Mouse (Mus musculus): ENCODE data around the gene Hmcn1. TPM values are rescaled to one million over a fixed set of nuclear protein-coding genes. Genes with fewer than 3 reads are reported as not detected.
A peak's percentile ranks its signal among the peaks of the same experiment; 100 is the strongest.

Hmcn1 gene
- total and polyA plus RNA-seq, 3 experiments = 11.9 to 23.5 (median 13.7) TPM

- no peak for TF ChIP-seq CTCF (IDR thresholded peaks at IDR 0.05)
- TF ChIP-seq EP300 (IDR thresholded peaks at IDR 0.05; ENCODE audit: insufficient read depth, low read depth, low read length) = no peak
- no peak for TF ChIP-seq POLR2A (IDR thresholded peaks at IDR 0.05; ENCODE audit: insufficient read depth, low read depth, low read length)
- WGBS = 79% methylated on average over 6 of the region's 6 CpGs
- intact Hi-C loops (cut with DNase I) = no loop called here
These were observed 159.8 kb downstream of the Hmcn1 start for GRCm38 (mm10) chr1:150833448-150833847.

GRCm38 (mm10) chr1:150829851-150830250 is 163.4 kb downstream of the Hmcn1 start:
- intact Hi-C loops (cut with DNase I) = no loop called here
- 71% methylated on average over 7 of the region's 7 CpGs for WGBS
- H3K79me2 ChIP-seq (replicated peaks; ENCODE audit: control insufficient read depth, insufficient read depth, low read length) = no peaks in the 10 kb centered on the region
- no peak for DNase-seq
- H3K36me3 ChIP-seq (ENCODE audit: control insufficient read depth, insufficient read depth, low read length) = no peaks in the 10 kb centered on the region
- no peak overlapping the region for H3K27ac ChIP-seq
- TF ChIP-seq EP300 (IDR thresholded peaks at IDR 0.05; ENCODE audit: insufficient read depth, low read depth, low read length) (no peak), POLR2A (IDR thresholded peaks at IDR 0.05; ENCODE audit: insufficient read depth, low read depth, low read length) (no peak), CTCF (IDR thresholded peaks at IDR 0.05) (no peak)
- H3K9ac ChIP-seq (ENCODE audit: low read depth, low read length) = no peak overlapping the region
- no peaks in the 10 kb centered on the region for H3K4me1 ChIP-seq (ENCODE audit: control insufficient read depth, insufficient read depth, low read length)
- H3K27me3 ChIP-seq (ENCODE audit: control insufficient read depth, insufficient read depth, low read length) = no peaks in the 10 kb centered on the region
- no peak overlapping the region for H3K4me3 ChIP-seq

More at GRCm38 (mm10) chr1:150833448-150833847, 159.8 kb downstream of the Hmcn1 start:
- H3K36me3 ChIP-seq (ENCODE audit: control insufficient read depth, insufficient read depth, low read length) = no peaks in the 10 kb centered on the region
- H3K4me1 ChIP-seq (ENCODE audit: control insufficient read depth, insufficient read depth, low read length) = no peaks in the 10 kb centered on the region
- H3K27ac ChIP-seq = no peak overlapping the region
- H3K9ac ChIP-seq (ENCODE audit: low read depth, low read length) = no peak overlapping the region
- no peak for DNase-seq
- no peak overlapping the region for H3K4me3 ChIP-seq
- H3K79me2 ChIP-seq (replicated peaks; ENCODE audit: control insufficient read depth, insufficient read depth, low read length) = no peaks in the 10 kb centered on the region
- H3K27me3 ChIP-seq (ENCODE audit: control insufficient read depth, insufficient read depth, low read length) = no peaks in the 10 kb centered on the region

- H3K27me3 ChIP-seq (ENCODE audit: control insufficient read depth, insufficient read depth, low read length) = no peaks in the 10 kb centered on the region
- H3K4me1 ChIP-seq (ENCODE audit: control insufficient read depth, insufficient read depth, low read length) = no peaks in the 10 kb centered on the region
- intact Hi-C loops (cut with DNase I) = no loop called here
- TF ChIP-seq CTCF (IDR thresholded peaks at IDR 0.05) (no peak), POLR2A (IDR thresholded peaks at IDR 0.05; ENCODE audit: insufficient read depth, low read depth, low read length) (no peak), EP300 (IDR thresholded peaks at IDR 0.05; ENCODE audit: insufficient read depth, low read depth, low read length) (no peak)
- H3K79me2 ChIP-seq (replicated peaks; ENCODE audit: control insufficient read depth, insufficient read depth, low read length) = no peaks in the 10 kb centered on the region
- 47% methylated on average over 5 of the region's 5 CpGs for WGBS
- H3K27ac ChIP-seq = no peak overlapping the region
- H3K9ac ChIP-seq (ENCODE audit: low read depth, low read length) = no peak overlapping the region
- H3K36me3 ChIP-seq (ENCODE audit: control insufficient read depth, insufficient read depth, low read length) = no peaks in the 10 kb centered on the region
- DNase-seq = no peak
- H3K4me3 ChIP-seq = no peak overlapping the region
These were observed 166.1 kb downstream of the Hmcn1 start for GRCm38 (mm10) chr1:150827169-150827568.

GRCm38 (mm10) chr1:150824334-150825005 is 168.8 kb downstream of the Hmcn1 start:
- Histone ChIP-seq H3K9ac (ENCODE audit: low read depth, low read length) (no peak overlapping the region), H3K4me1 (ENCODE audit: control insufficient read depth, insufficient read depth, low read length) (no peaks in the 10 kb centered on the region), H3K36me3 (ENCODE audit: control insufficient read depth, insufficient read depth, low read length) (no peaks in the 10 kb centered on the region), H3K27ac (no peak overlapping the region), H3K27me3 (ENCODE audit: control insufficient read depth, insufficient read depth, low read length) (no peaks in the 10 kb centered on the region), H3K79me2 (replicated peaks; ENCODE audit: control insufficient read depth, insufficient read depth, low read length) (no peaks in the 10 kb centered on the region), H3K4me3 (no peak overlapping the region)
- no peak for DNase-seq
- 69% methylated on average over 5 of the region's 5 CpGs for WGBS
- intact Hi-C loops (cut with DNase I) = loop anchor here (2.0 kb wide), 2 partner anchors 96 to 184 kb away; no protein-coding TSS in a partner anchor
- TF ChIP-seq EP300 (IDR thresholded peaks at IDR 0.05; ENCODE audit: insufficient read depth, low read depth, low read length) = no peak
- TF ChIP-seq CTCF (IDR thresholded peaks at IDR 0.05) = peak; percentile 69
- no peak for TF ChIP-seq POLR2A (IDR thresholded peaks at IDR 0.05; ENCODE audit: insufficient read depth, low read depth, low read length)

GRCm38 (mm10) chr1:150816035-150816807 is 177.0 kb downstream of the Hmcn1 start:
- intact Hi-C loops (cut with DNase I) = no loop called here
- no peaks in the 10 kb centered on the region for H3K36me3 ChIP-seq (ENCODE audit: control insufficient read depth, insufficient read depth, low read length)
- no peak overlapping the region for H3K27ac ChIP-seq
- no peak for DNase-seq
- no peak for TF ChIP-seq CTCF (IDR thresholded peaks at IDR 0.05)
- no peak for TF ChIP-seq EP300 (IDR thresholded peaks at IDR 0.05; ENCODE audit: insufficient read depth, low read depth, low read length)
- no peak for TF ChIP-seq POLR2A (IDR thresholded peaks at IDR 0.05; ENCODE audit: insufficient read depth, low read depth, low read length)
- 87% methylated on average over 11 of the region's 11 CpGs for WGBS
- H3K27me3 ChIP-seq (ENCODE audit: control insufficient read depth, insufficient read depth, low read length) = no peaks in the 10 kb centered on the region
- no peaks in the 10 kb centered on the region for H3K4me1 ChIP-seq (ENCODE audit: control insufficient read depth, insufficient read depth, low read length)
- no peak overlapping the region for H3K9ac ChIP-seq (ENCODE audit: low read depth, low read length)
- no peak overlapping the region for H3K4me3 ChIP-seq
- H3K79me2 ChIP-seq (replicated peaks; ENCODE audit: control insufficient read depth, insufficient read depth, low read length) = no peaks in the 10 kb centered on the region

- Histone ChIP-seq H3K4me1 (ENCODE audit: control insufficient read depth, insufficient read depth, low read length) (no peaks in the 10 kb centered on the region), H3K36me3 (ENCODE audit: control insufficient read depth, insufficient read depth, low read length) (no peaks in the 10 kb centered on the region), H3K4me3 (no peak overlapping the region), H3K27ac (no peak overlapping the region), H3K79me2 (replicated peaks; ENCODE audit: control insufficient read depth, insufficient read depth, low read length) (no peaks in the 10 kb centered on the region), H3K27me3 (ENCODE audit: control insufficient read depth, insufficient read depth, low read length) (no peaks in the 10 kb centered on the region), H3K9ac (ENCODE audit: low read depth, low read length) (no peak overlapping the region)
- no peak for DNase-seq
- TF ChIP-seq CTCF (IDR thresholded peaks at IDR 0.05) (no peak), POLR2A (IDR thresholded peaks at IDR 0.05; ENCODE audit: insufficient read depth, low read depth, low read length) (no peak), EP300 (IDR thresholded peaks at IDR 0.05; ENCODE audit: insufficient read depth, low read depth, low read length) (no peak)
- intact Hi-C loops (cut with DNase I) = no loop called here
- WGBS = 50% methylated on average over 4 of the region's 4 CpGs
These were observed 178.3 kb downstream of the Hmcn1 start for GRCm38 (mm10) chr1:150814917-150815316.

Data from heart, adult 2 months (tissue).